In genomic region chr1:137902859-137903258, GRCm38 (mm10) we compare ENCODE assay signal across 9 mouse cellular contexts.
DNase-seq lines count a peak whose midpoint lies in the region; ATAC-seq and TF ChIP-seq lines count a peak whose summit lies in the region.
"Had no signal": no experiment of that assay in that cellular context is flagged by ENCODE, and none has a peak within 500 bp of the region (broad histone marks: within the 10 kb centered on the region; RNA-seq: fewer than 3 reads in every experiment).

No protein-coding gene starts in this region.

- no peak for ATAC-seq in neural tube, embryonic 11.5 days (ENCODE audit: insufficient read depth, low FRiP score, low TSS enrichment)
- no peak for ATAC-seq in limb, embryonic 12.5 days (ENCODE audit: insufficient number of reproducible peaks, insufficient read depth, low FRiP score, low TSS enrichment, low read depth)
- ATAC-seq in stomach, embryonic 16.5 days (ENCODE audit: insufficient read depth, low FRiP score): no peak

- WGBS in neural tube, embryonic 11.5 days: 38% methylated on average over 6 of the region's 6 CpGs
- 60% methylated on average over 6 of the region's 6 CpGs for WGBS in limb, embryonic 12.5 days
- 50% methylated on average over 6 of the region's 6 CpGs for WGBS in stomach, embryonic 16.5 days

- TF ChIP-seq CTCF in gastrocnemius, adult 2 months (IDR thresholded peaks at IDR 0.05): no peak

- H3K4me1 ChIP-seq in neural tube, embryonic 11.5 days (ENCODE audit: control insufficient read depth, insufficient read depth, low read length): peaks cover 13% of the 10 kb centered on the region
- peaks cover 40% of the 10 kb centered on the region for H3K4me1 ChIP-seq in limb, embryonic 12.5 days (replicated peaks)
- H3K4me1 ChIP-seq in stomach, embryonic 16.5 days (ENCODE audit: control insufficient read depth, insufficient read depth, low read length): peaks cover 21% of the 10 kb centered on the region

- no peak for DNase-seq in gastrocnemius, adult 2 months
- DNase-seq in gastrocnemius, postnatal 36 days: no peak
- no peak for DNase-seq in neural tube, embryonic 11.5 days (ENCODE audit: low spot score)
- DNase-seq in neural tube, embryonic 10.5 days (ENCODE audit: extremely low spot score, low spot score): no peak
- DNase-seq in embryo, embryonic 9.5 days (ENCODE audit: extremely low spot score): no peak
- no peak for DNase-seq in testis, postnatal 14 days (ENCODE audit: low spot score)

- H3K36me3 ChIP-seq in neural tube, embryonic 11.5 days (ENCODE audit: control insufficient read depth, insufficient read depth, low read length): no peaks in the 10 kb centered on the region
- H3K36me3 ChIP-seq in limb, embryonic 12.5 days: 0 out of 2 replicates have a peak, but pooled peaks cover 3% of the 10 kb centered on the region
- H3K36me3 ChIP-seq in stomach, embryonic 16.5 days (ENCODE audit: control insufficient read depth, insufficient read depth, low read length): no peaks in the 10 kb centered on the region

- H3K4me2 ChIP-seq in neural tube, embryonic 11.5 days (ENCODE audit: low read depth): peak overlapping the region; percentile 47
- H3K4me2 ChIP-seq in limb, embryonic 12.5 days: peak overlapping the region; percentile 65
- H3K4me2 ChIP-seq in stomach, embryonic 16.5 days (ENCODE audit: low read depth, low read length): peak overlapping the region; percentile 38

- H3K9ac ChIP-seq in neural tube, embryonic 11.5 days (ENCODE audit: low read length): peak overlapping the region; percentile 43
- no peak overlapping the region; the same call in 1 of the 2 replicates for H3K9ac ChIP-seq in limb, embryonic 12.5 days (replicated peaks)
- no peak overlapping the region for H3K9ac ChIP-seq in stomach, embryonic 16.5 days (ENCODE audit: low read length)

- H3K27ac ChIP-seq in gastrocnemius, adult 2 months: peak overlapping the region; percentile 24; the same call in 1 of the 2 replicates
- H3K27ac ChIP-seq in neural tube, embryonic 11.5 days (ENCODE audit: low read depth, low read length): peak overlapping the region; percentile 72
- H3K27ac ChIP-seq in limb, embryonic 12.5 days: peak overlapping the region; percentile 23; the same call in 1 of the 2 replicates
- no peak overlapping the region for H3K27ac ChIP-seq in stomach, embryonic 16.5 days (ENCODE audit: low read length)
- H3K27ac ChIP-seq: macrophage had no signal

- intact Hi-C loops in gastrocnemius, adult 2 months (cut with DNase I): no loop called here
- intact Hi-C loops in gastrocnemius, postnatal 36 days (cut with DNase I): no loop called here

- no peak overlapping the region for H3K4me3 ChIP-seq in gastrocnemius, adult 2 months
- peak overlapping the region; percentile 83 for H3K4me3 ChIP-seq in neural tube, embryonic 11.5 days (ENCODE audit: low read depth, low read length)
- H3K4me3 ChIP-seq in limb, embryonic 12.5 days (replicated peaks): peak overlapping the region; percentile 56
- H3K4me3 ChIP-seq in stomach, embryonic 16.5 days (replicated peaks; ENCODE audit: low read length): no peak overlapping the region

- H3K27me3 ChIP-seq in neural tube, embryonic 11.5 days (ENCODE audit: control insufficient read depth, insufficient read depth, low read length): no peaks in the 10 kb centered on the region
- no peaks in the 10 kb centered on the region for H3K27me3 ChIP-seq in limb, embryonic 12.5 days
- no peaks in the 10 kb centered on the region for H3K27me3 ChIP-seq in stomach, embryonic 16.5 days (ENCODE audit: control insufficient read depth, insufficient read depth, low read length)

- H3K9me3 ChIP-seq in neural tube, embryonic 11.5 days (ENCODE audit: control insufficient read depth, low read length): no peaks in the 10 kb centered on the region
- H3K9me3 ChIP-seq in limb, embryonic 12.5 days: no peaks in the 10 kb centered on the region
- no peaks in the 10 kb centered on the region for H3K9me3 ChIP-seq in stomach, embryonic 16.5 days (replicated peaks; ENCODE audit: control insufficient read depth, low read length)

Comparison
In these comparisons a context has a peak if more than half of its experiments do, and no peak if none do; other contexts are left out.
1. H3K4me3 ChIP-seq: peak in neural tube, embryonic 11.5 days (single experiment) and limb, embryonic 12.5 days (single experiment); none in gastrocnemius, adult 2 months (single experiment) and stomach, embryonic 16.5 days (single experiment).
2. Peak in every context shown above with its lines, with median percentiles within 50 percentile points of each other: H3K4me2 ChIP-seq.